Mouse (Mus musculus) liver, embryonic 14.5 days (tissue): ENCODE measurements around the gene Oasl1. TPM values are rescaled to one million over a fixed set of nuclear protein-coding genes. Genes with fewer than 3 reads are reported as not detected.
A peak's percentile ranks its signal among the peaks of the same experiment; 100 is the strongest.
"Not testable (repeated sequence)": the region's sequence is repeated elsewhere in the genome, so short reads cannot be mapped to it uniquely, and the experiment has no call there.

Experiments used
- ATAC-seq: fragments of 200-750 bp; cut with Nextera tagmentation; 2 replicates; pipeline ENCODE4 v1.8.0; 2017; ENCODE audit warnings: moderate number of reproducible peaks, mild to moderate bottlenecking, moderate library complexity; ENCODE audit not compliant: insufficient read depth
- DNase-seq, 3 experiments: peaks; one replicate each; pipeline ENCODE4 v3.0.0-alpha.2; 2012 to 2013; ENCODE audit warnings: low read depth in 3 of 3, low spot score in 3 of 3
- H3K27ac ChIP-seq: fragments of 300-500 bp; sonication (generic); 2 replicates; pipeline ENCODE4 v1.5.1; 2014; ENCODE audit warnings: moderate library complexity, mild to moderate bottlenecking, control low read depth, inconsistent platforms
- H3K27me3 ChIP-seq: fragments of 300-500 bp; sonication (generic); 2 replicates; pipeline ENCODE4 v1.6.1; 2014; ENCODE audit warnings: mild to moderate bottlenecking, low read length, moderate library complexity; ENCODE audit not compliant: control insufficient read depth, insufficient read depth
- H3K36me3 ChIP-seq: fragments of 300-500 bp; sonication (generic); replicated peaks from 2 replicates; pipeline ENCODE4 v1.6.1; 2014; ENCODE audit warnings: low read depth; ENCODE audit not compliant: control insufficient read depth, insufficient read depth
- H3K4me1 ChIP-seq, 2 experiments: fragments of 200-500 bp in 1 of 2; fragments of 300-500 bp in 1 of 2; sonication (generic) in 1 of 2; replicated peaks; 2 replicates each; pipeline ENCODE4 v1.6.1; 2012 to 2014; ENCODE audit warnings: antibody characterized with exemption in 1 of 2, inconsistent platforms in 1 of 2, low read length in 1 of 2; ENCODE audit not compliant: control insufficient read depth in 2 of 2, insufficient read depth in 2 of 2
- H3K4me2 ChIP-seq: fragments of 300-500 bp; sonication (generic); 2 replicates; pipeline ENCODE4 v1.6.1; 2014; ENCODE audit warnings: low read depth, mild to moderate bottlenecking, control low read depth, moderate library complexity
- H3K4me3 ChIP-seq, 2 experiments: fragments of 200-500 bp in 1 of 2; fragments of 300-500 bp in 1 of 2; sonication (generic) in 1 of 2; 2 replicates each; pipeline ENCODE4 v1.5.1; 2012 to 2014; ENCODE audit warnings: low read depth in 2 of 2, low read length in 2 of 2, mild to moderate bottlenecking in 2 of 2, control low read depth in 1 of 2, inconsistent platforms in 1 of 2, moderate library complexity in 1 of 2; ENCODE audit not compliant: insufficient read depth in 1 of 2
- H3K9ac ChIP-seq: fragments of 300-500 bp; sonication (generic); replicated peaks from 2 replicates; pipeline ENCODE4 v1.6.1; 2014; ENCODE audit warnings: mild to moderate bottlenecking, control low read depth, moderate library complexity
- H3K9me3 ChIP-seq: fragments of 300-500 bp; sonication (generic); 2 replicates; pipeline ENCODE4 v1.6.1; 2016; ENCODE audit warnings: low read length, mixed read lengths; ENCODE audit not compliant: control insufficient read depth
- CTCF ChIP-seq: IDR thresholded peaks from 2 replicates; pipeline ENCODE4 v1.5.1; 2016; ENCODE audit warnings: antibody characterized with exemption, low read depth, control low read depth
- EP300 ChIP-seq: IDR thresholded peaks from 2 replicates; pipeline ENCODE4 v1.6.1; 2016; ENCODE audit warnings: antibody characterized with exemption, low read depth
- WGBS: fragments of 180-500 bp; shearing (Covaris S2); extraction: QIAGEN DNeasy Blood & Tissue Kit; methylation state at CpG from one replicate; pipeline ENCODE4 v1.1.7; 2014; ENCODE audit not compliant: insufficient replicate concordance; 5-methylcytosine and 5-hydroxymethylcytosine counted together
- polyA plus RNA-seq, 2 experiments: library from polyadenylated mRNA; depleted of rRNA in 1 of 2; stranded (reverse) in 1 of 2; unstranded in 1 of 2; fragments of >200 nt; fragmentation: Nextera tagmentation in 1 of 2; extraction: Ambion mirVana in 1 of 2; gene quantifications; 2 replicates each; pipeline versions ENCODE4 v1.2.1 to v1.2.3; 2012 to 2014

Gene Oasl1
- polyA plus RNA-seq, 2 experiments: 0.32 to 0.44 TPM

DNA sequence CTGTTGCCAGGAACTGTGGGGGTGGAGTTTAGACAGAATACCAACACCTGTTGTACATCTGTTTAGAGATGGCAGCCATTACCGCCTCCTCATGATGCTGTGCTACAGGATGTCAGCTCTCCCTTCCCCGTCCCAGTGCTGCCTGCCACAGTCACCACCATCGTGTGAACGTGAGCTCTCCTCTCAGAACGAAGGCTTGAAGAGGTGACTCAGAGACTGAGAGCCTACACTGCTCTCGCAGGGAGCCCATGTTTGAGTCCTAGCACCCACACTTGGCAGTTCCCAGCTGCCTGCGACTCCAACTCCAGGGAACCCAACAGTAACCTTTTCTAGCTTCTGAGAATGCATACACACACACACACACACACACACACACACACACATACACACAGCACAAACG lies 8.2 kb upstream of the Oasl1 start:
- Histone ChIP-seq H3K27me3 (no peaks in the 10 kb centered on the region), H3K9ac (no peak overlapping the region), H3K4me2 (no peak overlapping the region), H3K36me3 (no peaks in the 10 kb centered on the region), H3K4me1 (no peaks in the 10 kb centered on the region), H3K4me3 (no peak overlapping the region), H3K9me3 (no peaks in the 10 kb centered on the region), H3K27ac (no peak overlapping the region)
- ATAC-seq (no peak), DNase-seq (no peak)
- TF ChIP-seq CTCF: no peak
- no peak for TF ChIP-seq EP300
- WGBS: 69% methylated on average over 8 of the region's 8 CpGs

DNA sequence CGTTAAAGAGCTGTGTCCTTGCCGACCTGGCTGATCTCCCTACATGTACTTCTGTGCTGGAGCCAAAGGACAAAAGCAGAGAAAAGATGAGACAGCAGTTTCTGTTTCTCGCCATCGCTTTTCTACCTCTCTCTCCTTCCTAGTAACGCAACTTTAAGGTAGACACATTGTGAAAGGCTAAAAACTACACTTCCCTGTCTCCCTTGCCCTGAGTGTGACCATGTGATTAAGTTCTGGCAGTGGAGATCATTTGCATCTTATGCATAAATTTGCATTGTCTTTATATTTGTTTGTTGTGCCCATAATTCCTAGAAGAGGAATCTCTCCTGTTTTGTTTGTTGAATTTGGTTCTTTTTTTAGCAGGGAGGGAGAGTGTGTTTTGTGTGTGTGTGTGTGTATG lies 7.2 kb upstream of the Oasl1 start:
- no peaks in the 10 kb centered on the region for H3K9me3 ChIP-seq
- no peak overlapping the region for H3K27ac ChIP-seq
- H3K9ac ChIP-seq: no peak overlapping the region
- DNase-seq (no peak), ATAC-seq (no peak)
- H3K27me3 ChIP-seq: no peaks in the 10 kb centered on the region
- 57% methylated on average over 5 of the region's 5 CpGs for WGBS
- H3K4me1 ChIP-seq: no peaks in the 10 kb centered on the region
- H3K4me2 ChIP-seq: no peak overlapping the region
- H3K4me3 ChIP-seq: no peak overlapping the region
- TF ChIP-seq CTCF (no peak), EP300 (no peak)
- no peaks in the 10 kb centered on the region for H3K36me3 ChIP-seq

GRCm38 (mm10) chr5:114916777-114917176 lies 6.3 kb upstream of the Oasl1 start:
- Histone ChIP-seq H3K9me3 (no peaks in the 10 kb centered on the region), H3K4me3 (no peak overlapping the region), H3K4me1 (peaks cover 0 to 3% of the 10 kb centered on the region in 2 experiments; a peak in 2 of 4 replicates), H3K36me3 (no peaks in the 10 kb centered on the region), H3K9ac (no peak overlapping the region), H3K27me3 (no peaks in the 10 kb centered on the region), H3K4me2 (no peak overlapping the region), H3K27ac (no peak overlapping the region)
- 38% methylated on average over 4 of the region's 4 CpGs for WGBS
- DNase-seq: no peak
- TF ChIP-seq EP300 (no peak), CTCF (no peak)
- no peak for ATAC-seq

DNA sequence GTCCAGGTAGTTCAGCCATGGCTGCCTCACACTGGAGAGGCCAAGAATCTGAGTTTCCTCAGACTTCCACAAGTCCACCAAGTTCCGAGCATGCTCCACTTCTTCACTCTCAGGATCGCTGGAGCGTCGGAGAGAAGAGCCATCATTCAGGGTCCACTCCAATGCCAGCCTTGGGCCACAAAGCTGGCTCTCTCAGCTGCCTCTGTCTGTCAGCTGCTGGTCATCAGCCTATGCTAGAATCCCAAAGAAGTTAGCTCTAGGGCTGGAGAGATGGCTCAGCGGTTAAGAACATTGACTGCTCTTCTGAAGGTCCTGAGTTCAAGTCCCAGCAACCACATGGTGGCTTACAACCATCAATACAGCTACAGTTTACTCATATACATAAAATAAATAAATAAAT lies 5.7 kb upstream of the Oasl1 start:
- not testable (repeated sequence) for H3K36me3 ChIP-seq, DNase-seq, ATAC-seq, H3K27me3 ChIP-seq, H3K9ac ChIP-seq, H3K4me3 ChIP-seq, H3K4me2 ChIP-seq, H3K27ac ChIP-seq, H3K4me1 ChIP-seq, H3K9me3 ChIP-seq
- WGBS: 86% methylated on average over 5 of the region's 5 CpGs

DNA sequence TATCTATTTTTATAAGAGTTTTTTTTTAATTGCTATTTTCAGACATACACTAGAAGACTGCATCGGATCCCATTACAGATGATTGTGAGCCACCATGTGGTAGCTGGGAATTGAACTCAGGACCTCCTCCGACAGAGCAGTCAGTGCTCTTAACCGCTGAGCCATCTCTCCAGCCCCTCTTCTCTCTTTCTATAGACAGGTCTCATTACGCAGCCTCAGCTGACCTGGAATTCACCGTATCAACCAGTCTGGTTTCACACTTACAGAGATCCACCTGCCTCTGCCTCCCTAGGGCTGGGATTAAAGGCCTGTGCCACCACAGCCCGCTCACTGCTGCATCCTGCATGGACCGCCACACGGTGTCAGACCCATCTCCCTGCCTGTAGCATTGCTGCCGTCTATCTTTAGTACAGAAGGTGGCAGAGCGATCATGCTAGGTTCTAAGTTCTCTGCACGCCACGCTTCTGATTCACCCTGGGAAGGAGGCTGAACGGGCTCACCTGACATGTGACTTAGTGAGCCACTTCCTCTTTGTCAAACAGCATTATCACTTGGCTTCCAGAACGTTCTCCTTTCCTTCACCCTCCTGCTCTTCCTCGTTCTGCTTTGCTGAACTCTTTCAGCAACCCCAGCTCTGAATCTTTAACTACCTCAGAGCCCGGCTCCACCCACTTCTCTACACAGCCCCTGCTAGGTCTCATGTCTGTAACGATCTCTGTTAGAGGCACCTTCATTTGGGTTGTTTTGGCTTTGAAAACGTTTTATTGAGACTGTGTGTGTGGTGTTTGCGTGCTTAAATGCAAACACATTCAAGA lies 1.3 kb upstream of the Oasl1 start:
- TF ChIP-seq CTCF: peak; percentile 44
- no peak for TF ChIP-seq EP300
- Histone ChIP-seq H3K4me3 (no peak overlapping the region), H3K4me1 (peaks cover 0 to 4% of the 10 kb centered on the region in 2 experiments; a peak in 2 of 4 replicates), H3K27me3 (no peaks in the 10 kb centered on the region), H3K4me2 (peak overlapping the region; percentile 12; the same call in 1 of the 2 replicates), H3K9ac (no peak overlapping the region), H3K27ac (no peak overlapping the region), H3K9me3 (no peaks in the 10 kb centered on the region), H3K36me3 (no peaks in the 10 kb centered on the region)
- peak in 1 of 3 experiments; percentile 51 for DNase-seq
- 30% methylated on average over 19 of the region's 19 CpGs for WGBS
- ATAC-seq: no peak
